In genomic region chr4:138972827-138973718, GRCm38 (mm10) we compare ENCODE assay signal across 8 mouse cellular contexts. TPM values are rescaled to one million over a fixed set of nuclear protein-coding genes. Genes with fewer than 3 reads are reported as not detected.
DNase-seq lines count a peak whose midpoint lies in the region; ATAC-seq lines count a peak whose summit lies in the region.

Gene Tmco4 (plus strand): TSS chr4:138972888.

- no peaks in the 10 kb centered on the region for H3K9me3 ChIP-seq in hindbrain, embryonic 16.5 days (ENCODE audit: control insufficient read depth, low read length)

- peaks cover 2% of the 10 kb centered on the region; the same call in 1 of the 2 replicates for H3K27me3 ChIP-seq in hindbrain, embryonic 16.5 days (replicated peaks; ENCODE audit: control insufficient read depth, insufficient read depth, low read length)

- peaks cover 18% of the 10 kb centered on the region for H3K4me1 ChIP-seq in hindbrain, embryonic 16.5 days (ENCODE audit: control insufficient read depth, insufficient read depth, low read depth, low read length)

- no peak within 1 kb of the TSS for H3K27ac ChIP-seq in hindbrain, embryonic 16.5 days (ENCODE audit: low read depth, low read length)

- peak; percentile 91 for DNase-seq in ZHBTc4 (ENCODE audit: low read depth, low spot score)
- peak; percentile 69 for DNase-seq in gastrocnemius, postnatal 10 days
- peak; percentile 23 to 47 for DNase-seq in left cerebral cortex, adult 8-10 months (ENCODE audit: low spot score in 2 of 2)
- DNase-seq in right cerebral cortex, adult 2 months (ENCODE audit: low spot score in 2 of 2): peak; percentile 39 to 40
- DNase-seq in urinary bladder, postnatal 36 days (ENCODE audit: low spot score in 2 of 2): peak; percentile 64 to 74

- peak within 1 kb of the TSS; percentile 48 for H3K4me3 ChIP-seq in hindbrain, embryonic 16.5 days (ENCODE audit: low read length)

- no peaks in the 10 kb centered on the region for H3K36me3 ChIP-seq in hindbrain, embryonic 16.5 days (ENCODE audit: control insufficient read depth, insufficient read depth, low read length)

- 2% methylated on average over 53 of the region's 60 CpGs for WGBS in hindbrain, embryonic 16.5 days

- peak; percentile 77 for ATAC-seq in common myeloid progenitor, adult 5-6 weeks (replicated peaks; ENCODE audit: low read depth, poor library complexity, severe bottlenecking)
- ATAC-seq in hindbrain, embryonic 16.5 days: no peak
- ATAC-seq in megakaryocyte, adult 5-6 weeks (ENCODE audit: poor library complexity, severe bottlenecking): peak; percentile 74

- peak within 1 kb of the TSS; percentile 73 for H3K9ac ChIP-seq in hindbrain, embryonic 16.5 days (ENCODE audit: low read depth, low read length)

- peak within 1 kb of the TSS; percentile 88 for H3K4me2 ChIP-seq in hindbrain, embryonic 16.5 days (ENCODE audit: low read length)

RNA-seq across cellular contexts. Expression of gene Tmco4, which starts in this region (rescaled TPM):
- 16.4 and 28.0 TPM in 2 replicates for total RNA-seq in common myeloid progenitor, adult 5-6 weeks (2017)
- 1 to 10 TPM; 3.8 to 4.5 TPM for total RNA-seq in gastrocnemius, postnatal 10 days (2021)
- polyA plus RNA-seq in hindbrain, embryonic 16.5 days (2015; fragmentation: Nextera tagmentation; extraction: Ambion mirVana): 1.3 and 1.8 TPM in 2 replicates
- 1 to 10 TPM; 2.3 to 3.6 (median 3.5) TPM for total RNA-seq in left cerebral cortex, adult 8-10 months (2022)
- 5.2 and 7.0 TPM in 2 replicates for total RNA-seq in megakaryocyte, adult 5-6 weeks (2015)
- 17.6 TPM in 2 replicates for total RNA-seq in megakaryocyte, adult 5-6 weeks (2017)

Comparison
In these comparisons a context has a peak if more than half of its experiments do, and no peak if none do; other contexts are left out.
1. DNase-seq: peak in every context shown above with its lines; median percentile 91 in ZHBTc4; 69 in gastrocnemius, postnatal 10 days; 69 in urinary bladder, postnatal 36 days; 40 in right cerebral cortex, adult 2 months; 35 in left cerebral cortex, adult 8-10 months.